Mouse (Mus musculus): ENCODE results near the gene Vwa3b.

Gene Vwa3b

DNA sequence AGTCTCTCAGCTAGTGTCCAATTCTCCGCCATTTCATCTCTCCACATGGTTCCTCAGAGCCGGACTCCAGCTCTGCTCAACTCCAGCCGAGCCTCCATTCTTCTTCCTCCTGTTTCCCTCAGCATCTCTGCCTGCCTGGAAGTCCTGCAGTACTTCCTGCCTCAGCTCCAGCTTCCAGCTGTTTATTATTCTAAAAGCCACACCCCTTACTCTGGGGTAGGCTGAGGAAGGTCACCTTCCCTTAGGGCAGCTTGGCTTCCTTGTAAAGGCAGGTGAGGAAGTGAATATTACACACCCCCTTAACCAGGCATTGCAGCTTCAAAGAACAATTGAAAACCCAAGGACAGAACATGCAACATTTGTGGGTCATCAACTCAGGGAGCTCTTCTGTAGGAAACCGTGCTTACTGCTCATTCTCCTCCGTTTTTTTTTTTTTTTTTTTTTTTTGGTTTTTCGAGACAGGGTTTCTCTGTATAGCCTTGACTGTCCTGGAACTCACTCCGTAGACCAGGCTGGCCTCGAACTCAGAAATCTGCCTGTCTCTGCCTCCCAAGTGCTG, 103.7 kb downstream of the Vwa3b start:
- no peak for DNase-seq

DNA sequence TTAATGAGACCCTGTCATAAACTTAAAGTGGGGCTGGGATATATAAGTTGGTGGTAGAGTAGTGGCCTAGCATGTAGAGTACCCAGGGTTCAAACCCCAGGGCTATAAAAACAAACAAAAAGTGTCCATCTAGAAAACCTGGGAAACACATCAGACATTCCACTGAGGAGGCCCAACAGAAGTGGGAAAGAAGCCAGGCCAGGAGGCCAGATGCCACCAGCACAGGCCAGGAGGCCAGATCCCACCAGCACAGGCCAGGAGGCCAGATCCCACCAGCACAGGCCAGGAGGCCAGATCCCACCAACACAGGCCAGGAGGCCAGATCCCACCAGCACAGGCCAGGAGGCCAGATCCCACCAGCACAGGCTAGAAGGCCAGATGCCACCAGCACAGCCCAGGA, 104.8 kb downstream of the Vwa3b start:
- no peak for DNase-seq

DNA sequence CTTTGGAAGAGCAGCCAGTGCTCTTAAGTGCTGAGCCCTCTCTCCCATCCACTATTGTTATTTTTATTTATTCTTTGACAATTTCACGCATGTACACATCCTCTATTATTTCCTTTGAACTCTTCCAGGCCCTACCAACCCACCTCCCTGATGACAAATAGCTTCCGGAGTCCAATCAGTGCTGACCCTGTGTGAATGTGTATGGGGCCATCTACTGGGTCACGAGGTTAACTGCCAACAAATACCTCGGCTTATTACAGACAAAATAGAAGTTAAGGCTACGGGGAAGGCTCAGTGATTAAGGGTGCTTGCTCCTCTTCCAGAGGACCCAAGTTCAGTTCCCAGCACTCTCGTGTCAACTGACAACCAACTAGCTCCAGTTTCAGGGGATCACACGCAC, 106.0 kb downstream of the Vwa3b start:
- no peak for DNase-seq

DNA sequence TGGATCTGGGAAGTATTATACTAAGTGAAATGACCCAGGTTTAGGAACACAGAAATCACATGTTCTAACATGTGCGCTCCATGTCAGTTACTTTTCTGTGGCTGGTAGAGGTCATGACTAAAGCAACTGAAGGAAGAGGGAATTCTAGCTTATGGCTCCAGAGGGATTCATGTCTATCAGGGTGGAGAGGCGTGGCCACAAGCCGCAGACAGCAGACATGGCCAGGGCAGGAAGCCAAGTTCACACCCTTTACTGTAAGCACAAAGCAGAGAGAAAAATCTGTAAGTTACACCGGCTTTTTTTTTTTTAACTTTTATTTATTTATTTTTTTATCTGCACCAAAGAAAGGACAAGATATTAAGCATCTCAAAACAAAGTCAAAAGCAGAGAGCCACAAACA, 119.6 kb downstream of the Vwa3b start:
- no peak for DNase-seq

DNA sequence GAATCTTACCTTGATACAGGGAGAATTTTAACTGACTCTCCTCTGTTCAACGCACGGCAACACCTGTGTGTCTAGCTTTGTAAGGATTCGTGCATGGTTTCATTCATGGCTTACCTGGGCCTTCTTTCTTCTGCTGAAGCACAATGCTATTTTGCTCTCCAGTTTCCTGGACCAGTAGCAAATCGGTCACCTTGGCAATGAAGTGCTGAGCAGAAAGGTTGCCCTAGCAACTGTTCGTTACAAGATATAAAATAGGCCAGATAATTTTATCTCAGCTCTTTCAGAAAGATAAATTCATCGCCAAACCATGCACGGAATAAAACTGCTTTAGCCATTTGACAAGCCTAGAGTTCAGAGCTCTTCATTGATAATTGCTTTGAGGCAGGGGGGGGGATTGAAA, 123.5 kb downstream of the Vwa3b start:
- peak; percentile 65 for DNase-seq

DNA sequence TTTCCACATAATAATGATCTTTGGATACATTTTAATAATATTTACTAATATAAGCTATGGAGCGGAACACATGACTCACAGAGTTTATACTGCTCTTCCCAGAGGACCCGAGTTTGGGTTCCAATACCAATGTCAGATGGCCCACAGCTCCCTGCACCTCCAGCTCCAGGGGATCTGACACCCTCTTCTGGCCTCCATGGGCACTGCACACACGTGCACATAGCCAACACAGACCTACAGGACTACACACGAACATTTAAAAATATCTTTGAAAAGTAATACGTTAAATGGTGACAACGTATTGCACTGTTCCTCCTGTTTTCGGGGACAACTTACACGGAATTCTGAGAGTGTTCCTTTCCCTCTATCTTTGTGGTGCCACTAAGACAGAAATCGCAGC, 125.5 kb downstream of the Vwa3b start:
- no peak for DNase-seq

DNA sequence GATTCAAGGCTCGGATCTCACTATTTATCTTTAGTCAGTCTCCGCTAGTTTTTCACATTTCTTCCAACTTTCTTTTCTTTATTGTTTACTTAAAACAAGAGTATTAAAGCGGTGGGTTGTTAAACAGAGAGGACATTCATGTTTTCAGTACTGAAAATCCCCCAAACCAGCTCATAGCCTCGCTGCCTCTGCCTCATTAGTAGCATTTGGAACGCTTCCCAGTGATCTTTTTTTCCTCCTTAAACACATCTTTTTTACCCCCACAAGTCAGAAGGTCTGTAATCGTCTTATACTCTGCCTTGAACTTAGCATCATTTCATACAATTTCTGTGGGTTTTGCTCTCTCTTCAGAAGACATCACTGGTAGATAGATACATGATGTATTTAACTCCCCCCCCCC, 139.7 kb downstream of the Vwa3b start:
- DNase-seq, result no peak

DNA sequence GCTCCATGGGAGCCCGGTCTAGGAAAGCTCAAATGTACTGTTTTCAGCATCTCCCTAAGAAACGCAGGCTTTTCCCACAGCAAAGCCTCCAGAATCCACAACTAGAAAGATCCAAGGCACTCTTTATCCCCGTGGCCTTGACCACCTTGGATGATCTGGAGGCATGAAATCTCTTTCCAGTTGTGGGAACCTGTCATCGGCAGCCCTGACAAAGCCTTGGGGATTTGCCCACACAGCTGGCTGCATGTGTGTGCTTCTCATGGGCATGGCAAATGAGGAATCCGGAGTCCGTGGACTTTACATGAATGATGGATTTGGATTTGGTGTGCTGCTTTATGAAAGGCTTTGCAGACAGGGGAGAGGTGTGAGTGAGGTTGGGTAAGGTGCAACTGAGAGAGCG, 141.5 kb downstream of the Vwa3b start:
- no peak for DNase-seq

DNA sequence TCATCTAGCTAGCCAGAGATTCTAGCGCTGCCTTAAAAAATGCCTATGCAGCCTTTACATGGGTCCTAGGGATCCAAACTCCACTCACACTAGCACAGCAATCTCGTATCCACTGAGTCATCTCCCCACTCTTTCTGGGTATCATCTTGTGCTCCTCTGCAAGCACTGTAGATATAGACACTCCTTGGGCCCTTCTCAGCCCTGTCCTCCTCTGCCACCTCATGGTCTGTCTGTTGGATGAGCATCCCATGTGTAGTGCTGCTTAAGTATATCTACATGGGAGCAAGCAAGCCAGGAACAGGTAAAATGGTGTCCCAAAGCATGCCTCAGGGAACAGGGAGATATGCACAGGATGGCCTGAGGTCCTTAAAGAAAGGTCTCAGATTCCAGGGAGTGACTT, 151.5 kb downstream of the Vwa3b start:
- no peak for DNase-seq

DNA sequence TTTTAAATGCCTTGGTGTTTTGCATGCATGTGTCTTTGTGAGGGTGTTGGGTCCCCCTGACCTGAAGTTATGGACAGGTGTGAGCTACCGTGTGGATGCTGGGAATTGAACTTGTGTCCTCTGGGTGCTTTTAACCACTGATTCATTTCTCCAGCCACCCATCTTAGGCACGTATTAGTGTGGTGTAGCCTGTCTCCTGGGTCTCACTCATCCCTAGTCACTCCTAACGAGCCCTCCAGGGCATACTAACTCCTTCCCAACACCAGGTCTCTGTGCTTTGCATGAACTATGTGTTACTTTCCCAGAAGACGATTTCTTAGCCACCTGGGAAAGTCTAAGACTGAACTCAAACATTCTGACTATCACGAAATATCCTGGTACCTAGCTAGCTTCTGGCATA, 153.5 kb downstream of the Vwa3b start:
- no peak for DNase-seq

DNA sequence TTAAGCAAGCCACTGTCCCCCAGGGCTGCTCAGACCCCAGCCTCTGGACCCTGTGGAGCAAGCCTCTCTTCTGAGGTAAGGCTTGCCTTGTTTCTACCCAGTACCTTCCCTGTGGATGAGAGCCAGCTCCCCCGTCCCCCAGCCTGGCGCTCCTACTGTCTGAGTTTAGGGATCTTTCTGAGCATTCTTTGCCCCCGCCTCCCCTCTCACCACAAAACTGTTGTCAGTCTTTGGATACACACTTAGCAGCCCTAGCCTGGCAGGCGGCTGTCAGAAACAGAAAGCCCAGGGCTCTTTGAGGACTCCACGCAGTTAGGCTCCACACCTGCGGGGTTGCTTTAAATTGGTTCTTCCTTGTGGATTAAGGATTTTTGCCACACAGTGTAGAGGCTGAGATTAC, 160.7 kb downstream of the Vwa3b start:
- DNase-seq, result no peak

DNA sequence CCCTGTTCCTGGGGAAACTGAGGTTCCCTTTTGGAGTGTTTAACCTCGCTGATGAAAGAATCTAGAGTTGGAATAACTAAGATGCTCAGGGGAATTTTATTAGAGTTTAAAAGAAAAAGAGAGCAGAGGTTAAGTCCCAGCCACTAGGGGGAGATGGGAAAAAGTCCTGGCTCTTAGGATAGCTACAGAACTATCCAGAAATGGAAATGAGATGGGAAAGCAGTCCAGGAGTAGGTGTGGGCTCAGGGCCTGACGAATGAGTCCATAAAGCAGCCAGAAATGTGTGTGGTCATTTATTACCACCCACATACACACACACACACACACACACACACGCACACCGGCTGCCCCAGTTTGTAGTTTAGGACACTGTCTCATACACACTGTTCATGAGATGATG, 168.2 kb downstream of the Vwa3b start:
- no peak for DNase-seq

DNA sequence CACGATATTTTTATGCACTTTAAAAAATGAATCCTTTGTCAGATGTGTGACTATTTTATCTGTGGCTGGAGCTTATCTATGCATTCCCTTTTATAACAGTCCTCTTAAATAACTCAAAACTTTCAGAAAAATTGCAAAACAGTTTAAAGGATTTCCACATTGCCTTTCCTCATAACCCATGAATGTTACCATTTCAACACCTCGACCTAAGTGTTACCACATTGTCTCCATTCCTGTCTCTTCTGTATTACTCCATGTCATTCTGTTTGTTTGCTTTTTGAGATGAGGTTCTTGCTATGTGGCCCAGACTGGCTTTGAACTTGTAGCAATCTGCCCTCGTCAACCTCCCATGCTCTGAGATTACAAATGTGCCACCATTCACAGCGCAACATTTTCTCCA, 175.0 kb downstream of the Vwa3b start:
- DNase-seq, result no peak

DNA sequence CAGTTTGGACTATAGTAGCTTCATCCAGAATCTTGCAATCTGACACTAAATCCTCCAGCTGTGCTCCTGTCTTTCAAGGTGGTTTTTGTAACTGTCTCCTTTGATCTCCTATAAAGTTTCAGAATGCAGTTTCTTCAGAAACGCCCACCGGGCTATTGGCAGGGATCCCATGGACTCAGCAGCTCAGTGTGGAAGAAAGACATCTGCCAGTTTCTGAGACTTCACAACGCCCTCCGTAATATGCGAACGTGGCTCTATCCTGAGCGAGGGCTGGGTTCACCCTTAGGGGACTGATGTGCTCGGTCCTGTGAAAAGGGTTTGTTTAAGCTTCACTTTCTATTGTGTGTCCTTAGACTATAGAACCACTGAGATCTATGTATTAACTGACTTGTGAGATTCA, 181.3 kb downstream of the Vwa3b start:
- peak; percentile 25 for DNase-seq

DNA sequence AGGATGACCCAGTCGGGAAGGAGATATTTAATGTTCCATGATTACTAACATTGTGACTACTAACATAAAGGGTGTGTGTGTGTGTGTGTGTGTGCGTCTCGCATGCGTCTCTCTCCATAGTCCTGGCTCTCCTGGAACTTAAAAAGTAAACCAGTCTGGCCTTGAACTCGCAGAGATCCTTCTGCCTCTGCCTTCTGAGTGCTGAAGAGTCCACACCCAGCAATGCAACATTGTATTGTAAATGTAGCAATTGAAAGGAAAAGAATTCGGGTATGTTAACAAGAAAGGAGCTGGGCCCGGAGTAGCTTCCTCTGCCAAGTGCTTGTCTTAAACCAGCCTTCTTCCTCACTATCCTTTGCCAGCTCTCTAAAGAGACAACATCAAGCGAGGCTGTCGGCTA, 186.0 kb downstream of the Vwa3b start:
- DNase-seq, result no peak

DNA sequence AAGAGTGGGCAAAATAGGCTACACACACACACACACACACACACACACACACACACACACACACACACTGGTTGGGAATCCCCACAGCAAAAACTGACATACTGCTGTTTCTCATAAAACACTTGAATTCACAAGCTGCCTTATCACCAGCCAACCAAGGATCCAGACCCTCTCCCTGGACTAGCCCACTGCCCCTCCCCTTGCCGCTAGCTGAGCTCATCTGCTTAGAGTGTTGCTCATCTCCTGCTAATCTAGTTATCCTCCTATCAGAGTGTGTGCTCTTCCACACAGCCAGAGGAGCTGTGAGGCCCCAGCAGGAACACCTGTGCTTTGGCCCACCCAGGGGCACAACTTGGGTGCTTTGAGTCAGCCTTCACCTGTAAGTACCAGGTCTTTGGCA, 187.7 kb downstream of the Vwa3b start, which contains the start of gene Cnga3:
TSS of gene Cnga3 (plus strand) at position 291 of the 400 bp plus-strand sequence.
- DNase-seq, result no peak

DNA sequence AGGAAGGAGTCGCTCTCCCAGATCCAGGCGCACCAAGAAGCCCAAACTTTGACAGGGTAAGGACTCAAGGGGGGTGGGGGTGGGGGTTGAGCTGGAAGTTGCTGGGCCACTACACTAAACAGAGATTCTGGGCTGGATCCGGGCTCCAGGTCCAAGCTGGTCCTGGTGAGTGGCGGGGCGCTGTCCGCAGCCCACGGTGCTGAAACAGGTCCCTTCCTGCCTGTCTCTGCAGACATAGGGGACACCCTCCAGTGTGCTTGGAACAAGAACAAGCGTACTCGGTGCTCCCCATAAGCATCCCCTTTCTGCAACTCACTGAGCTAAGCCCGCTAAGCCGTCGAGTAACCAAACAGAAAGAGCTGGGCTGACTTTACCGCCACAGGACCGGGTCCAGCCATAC, 192.0 kb downstream of the Vwa3b start:
- no peak for DNase-seq

DNA sequence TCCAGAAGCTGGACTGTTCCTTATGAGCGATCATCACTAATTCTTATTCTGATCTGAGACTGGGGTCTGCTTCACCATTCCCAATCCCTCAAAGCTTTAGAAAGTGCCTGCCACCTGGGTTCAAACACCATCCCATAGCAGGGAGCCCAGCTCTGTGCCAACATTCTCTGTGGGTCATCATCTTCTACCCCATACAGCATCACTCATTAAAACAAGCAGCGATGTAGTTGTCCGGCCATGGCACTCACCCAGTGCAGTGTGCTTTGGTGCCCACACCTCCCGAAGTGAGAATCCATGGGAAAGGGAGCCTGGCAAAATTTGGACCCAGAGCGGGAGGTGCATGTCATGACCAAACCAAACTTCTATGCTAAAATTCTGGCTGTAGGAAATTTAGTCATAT, 193.2 kb downstream of the Vwa3b start:
- DNase-seq, result no peak

DNA sequence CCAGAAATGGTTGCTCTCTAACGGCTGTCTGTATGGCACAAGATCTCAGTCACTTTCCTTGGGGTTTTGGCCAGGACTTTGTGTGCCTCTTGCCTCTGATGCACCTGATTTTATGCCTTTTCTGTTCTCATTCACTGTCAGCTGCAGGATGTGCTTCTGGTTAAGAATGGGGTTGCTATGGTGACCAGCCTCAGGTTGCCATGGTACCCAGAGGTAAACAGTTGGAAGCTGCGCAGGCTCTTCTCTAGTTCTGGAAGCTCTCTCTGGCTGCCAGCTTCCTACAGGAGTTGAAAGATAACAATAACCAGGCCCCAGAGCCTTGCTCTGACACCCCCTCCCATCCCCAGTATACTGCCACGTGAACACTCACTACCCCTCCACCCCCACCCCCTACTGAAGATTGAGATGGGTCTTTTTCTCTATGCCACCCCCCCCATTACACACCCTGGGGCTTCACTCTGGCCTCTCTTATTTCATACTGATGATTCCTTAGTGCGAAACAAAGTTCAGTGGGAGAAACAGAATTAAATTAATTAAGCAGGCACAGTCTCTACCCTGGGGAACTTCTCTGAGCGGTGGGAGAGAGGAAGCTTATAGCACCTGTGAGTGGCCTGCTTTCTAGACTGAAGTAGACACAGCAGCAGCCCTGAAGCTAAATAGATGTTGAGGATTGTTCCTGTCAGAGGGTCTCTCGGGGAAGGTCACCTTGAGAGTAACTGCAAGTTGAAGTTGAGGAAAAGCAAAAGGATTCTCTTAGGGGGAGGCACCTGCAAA, 193.9 kb downstream of the Vwa3b start:
- DNase-seq, result peak; percentile 94

DNA sequence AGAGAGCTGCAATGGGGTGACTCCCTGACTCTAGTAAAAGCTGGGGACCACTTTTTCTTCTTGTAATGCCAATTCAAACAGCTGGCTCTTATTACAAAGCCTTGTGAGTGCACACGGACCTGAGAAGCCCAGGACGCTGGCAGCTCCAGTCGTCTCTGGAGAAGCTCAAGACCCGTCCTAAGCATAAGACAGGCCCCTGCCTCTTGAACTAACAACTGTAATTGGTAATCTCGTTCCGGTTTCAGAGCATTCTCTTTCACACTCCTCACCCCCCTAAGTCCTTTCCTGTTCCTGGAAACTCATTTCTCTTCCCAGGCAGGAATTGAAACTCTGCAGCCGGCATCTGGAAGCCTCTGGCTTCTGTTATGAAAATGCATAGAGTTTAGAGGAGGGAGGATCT, 195.6 kb downstream of the Vwa3b start:
- DNase-seq, result no peak

DNA sequence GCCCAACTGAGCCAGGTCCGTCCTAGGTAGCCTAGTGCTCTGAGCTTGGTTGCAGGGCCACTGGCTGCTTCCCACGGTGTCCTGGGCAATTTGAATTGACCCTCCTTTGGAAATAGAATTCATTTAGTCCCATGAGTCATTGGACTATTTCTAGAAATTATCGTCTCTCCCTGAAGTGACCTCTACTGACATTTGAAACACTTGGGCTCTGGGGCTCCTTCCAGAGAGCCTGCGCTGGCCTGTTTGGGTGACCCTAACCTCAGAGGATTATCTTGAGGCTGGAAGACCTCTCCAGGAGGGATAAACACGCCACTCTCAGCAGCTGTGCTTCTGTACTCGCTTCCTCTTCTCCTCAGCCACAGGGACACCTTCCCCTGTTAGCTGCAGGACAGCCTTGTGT, 204.0 kb downstream of the Vwa3b start:
- DNase-seq, result no peak

DNA sequence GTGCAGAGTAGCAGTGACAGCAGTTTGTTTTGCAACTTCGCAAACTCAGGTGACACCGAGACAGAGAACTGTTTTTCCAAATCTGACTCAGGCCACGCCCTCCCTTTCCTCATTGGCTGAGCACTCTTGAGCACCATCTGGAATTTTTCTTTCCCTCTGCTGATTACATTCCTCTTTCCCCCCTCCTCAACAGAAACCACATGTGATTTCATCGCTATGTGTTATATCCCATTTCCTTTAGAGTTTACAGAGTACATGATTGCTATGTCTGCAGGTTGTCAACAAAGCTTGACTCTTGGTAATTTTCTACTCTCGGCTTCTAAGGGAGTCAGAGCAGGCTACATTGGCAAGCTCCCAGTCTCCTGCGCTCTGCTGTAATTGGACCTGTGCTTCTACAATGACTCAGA, 204.9 kb downstream of the Vwa3b start:
- peak; percentile 32 for DNase-seq
